Mouse (Mus musculus) kidney, adult 2 months (tissue): ENCODE data around the gene Phka1. TPM values are rescaled to one million over a fixed set of nuclear protein-coding genes. Genes with fewer than 3 reads are reported as not detected.
"Not testable (repeated sequence)": the region's sequence is repeated elsewhere in the genome, so short reads cannot be mapped to it uniquely, and the experiment has no call there.

Source experiments
- DNase-seq: peaks from one replicate; pipeline ENCODE4 v3.0.0; 2021
- H3K27ac ChIP-seq: fragments of 200-500 bp; 2 replicates; pipeline ENCODE4 v1.5.1; 2012; ENCODE audit warnings: low read depth, low read length, control low read depth, inconsistent platforms; ENCODE audit not compliant: insufficient read depth
- H3K27me3 ChIP-seq: fragments of 200-500 bp; replicated peaks from 2 replicates; pipeline ENCODE4 v1.6.1; 2012; ENCODE audit warnings: mild to moderate bottlenecking, moderate library complexity, low read length, inconsistent platforms; ENCODE audit not compliant: control insufficient read depth, insufficient read depth
- H3K36me3 ChIP-seq: fragments of 200-500 bp; 2 replicates; pipeline ENCODE4 v1.6.1; 2012; ENCODE audit warnings: mild to moderate bottlenecking, moderate library complexity, low read length, inconsistent platforms; ENCODE audit not compliant: control insufficient read depth, insufficient read depth
- H3K4me1 ChIP-seq: fragments of 200-500 bp; 2 replicates; pipeline ENCODE4 v1.6.1; 2011; ENCODE audit warnings: low read length; ENCODE audit not compliant: control insufficient read depth, insufficient read depth
- H3K4me3 ChIP-seq: fragments of 200-500 bp; 2 replicates; pipeline ENCODE4 v1.5.1; 2011; ENCODE audit warnings: mild to moderate bottlenecking, low read depth, low read length, control low read depth; ENCODE audit not compliant: insufficient read depth
- CTCF ChIP-seq: fragments of 200-500 bp; conservative IDR thresholded peaks from 2 replicates; pipeline ENCODE4 v1.5.1; 2011; ENCODE audit warnings: low read depth, mild to moderate bottlenecking, control low read depth, low read length, moderate library complexity, mixed read lengths; ENCODE audit not compliant: insufficient read depth, insufficient read length
- POLR2A ChIP-seq: fragments of 200-500 bp; IDR thresholded peaks from one replicate; pipeline ENCODE4 v1.6.1; 2011; ENCODE audit warnings: low read depth, low read length, control low read depth
- WGBS: fragments of 180-500 bp; shearing (Covaris S2); methylation state at CpG from one replicate; pipeline ENCODE4 v1.1.7; 2018; 5-methylcytosine and 5-hydroxymethylcytosine counted together
- polyA plus RNA-seq: library from polyadenylated mRNA; depleted of rRNA; stranded (reverse); fragments of >200 nt; gene quantifications from 2 replicates; pipeline ENCODE4 v1.2.3, GENCODE M21; 2012; rRNA removed

Phka1 gene
- 5.6 and 6.1 TPM in 2 replicates for polyA plus RNA-seq

DNA sequence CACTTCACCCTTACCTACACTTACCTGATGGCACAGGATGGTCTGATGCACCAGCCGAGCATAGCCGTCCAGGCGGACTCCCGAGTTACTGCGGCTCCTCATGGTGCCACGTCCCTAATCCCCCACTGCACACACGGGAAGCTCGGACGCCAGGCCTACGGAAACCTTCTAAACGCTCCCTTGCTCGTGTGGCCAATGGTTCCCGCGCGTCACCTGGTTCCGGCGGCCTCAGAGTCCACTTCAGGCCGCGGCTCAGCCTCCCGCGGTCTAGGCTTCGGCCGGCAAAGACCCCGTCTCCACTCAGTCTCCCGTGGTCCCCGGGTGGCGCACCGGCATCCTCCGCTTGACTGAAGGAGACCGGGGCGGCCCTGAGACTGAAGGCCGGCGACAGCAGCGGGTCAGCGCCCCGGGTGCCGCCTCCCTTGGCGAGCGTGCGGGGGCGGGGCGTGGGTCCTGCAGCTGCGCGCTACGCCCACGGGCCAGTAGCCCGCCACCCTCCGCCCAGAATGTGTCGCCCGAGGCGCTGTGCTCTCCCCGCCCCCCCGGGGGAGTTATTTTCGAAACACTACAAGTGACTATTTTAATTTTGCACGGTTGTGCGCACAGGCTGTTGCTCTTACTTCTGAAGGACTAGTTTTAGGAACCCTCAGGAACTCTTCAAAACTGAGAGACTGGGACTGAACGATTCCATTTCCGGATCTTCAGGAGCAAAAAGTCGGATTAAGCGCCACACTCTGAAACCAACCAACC is at the start of gene Phka1:
TSS of gene Phka1 (minus strand) at position 424 of the 750 bp plus-strand sequence.
- Histone ChIP-seq H3K27me3 (no peaks in the 10 kb centered on the region), H3K27ac (peak within 1 kb of the TSS; percentile 91), H3K4me3 (peak within 1 kb of the TSS; percentile 98), H3K36me3 (no peaks in the 10 kb centered on the region), H3K4me1 (no peaks in the 10 kb centered on the region)
- DNase-seq: peak; percentile 89
- TF ChIP-seq POLR2A (no peak), CTCF (no peak)
- under 1% methylated on average over 44 of the region's 60 CpGs for WGBS

DNA sequence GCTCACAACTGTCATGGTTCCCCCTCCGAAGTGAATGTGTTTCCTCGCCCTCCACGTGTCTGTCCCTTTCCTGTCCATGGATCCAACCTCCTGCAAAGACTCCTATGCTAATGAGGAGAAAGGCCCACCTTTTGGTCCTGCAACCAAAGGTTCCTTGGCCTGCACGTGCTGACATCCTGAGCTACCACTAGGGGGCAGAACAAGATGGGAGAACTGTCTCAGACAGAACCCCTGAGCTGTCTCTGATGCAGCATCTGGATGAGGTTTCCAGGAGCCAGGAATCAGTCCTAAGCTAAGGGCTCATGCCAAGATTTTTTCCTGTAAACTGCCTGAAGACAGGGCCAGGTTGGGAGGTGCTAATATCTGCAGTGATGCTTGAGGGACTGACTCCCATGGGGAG is 45.2 kb upstream of the Phka1 start:
- peak; percentile 30; the same call in 1 of the 2 replicates for TF ChIP-seq CTCF
- H3K4me1 ChIP-seq, H3K4me3 ChIP-seq, H3K27ac ChIP-seq, H3K27me3 ChIP-seq, H3K36me3 ChIP-seq: not testable (repeated sequence)
- peak; percentile 10 for DNase-seq
- 18% methylated on average over 4 of the region's 4 CpGs for WGBS

DNA sequence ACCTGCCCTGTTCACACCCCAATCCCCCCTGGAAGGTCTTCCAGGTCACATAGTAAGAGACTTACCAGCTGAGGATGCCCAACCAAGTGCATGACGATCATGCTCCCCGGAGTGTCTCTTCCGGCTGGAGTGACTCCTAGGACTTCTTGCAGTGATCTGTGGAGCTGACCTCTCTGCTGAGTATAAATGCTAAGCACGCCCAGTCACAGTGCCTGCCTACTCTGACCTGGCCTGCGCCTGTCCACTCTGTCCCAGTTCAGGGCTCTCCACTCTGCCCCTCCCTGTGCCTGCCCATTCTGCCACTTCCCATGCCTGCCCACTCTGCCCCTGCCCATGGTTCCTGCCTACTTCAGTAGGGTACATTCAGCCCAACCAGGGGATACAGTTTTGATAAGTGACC is 42.8 kb upstream of the Phka1 start, which contains the start of gene Gm3880:
TSS of gene Gm3880 (minus strand) at position 101 of the 400 bp plus-strand sequence.
- not testable (repeated sequence) for H3K36me3 ChIP-seq, H3K4me1 ChIP-seq, DNase-seq, H3K27ac ChIP-seq, H3K4me3 ChIP-seq, H3K27me3 ChIP-seq
- 97% methylated on average over 3 of the region's 5 CpGs for WGBS

GRCm38 (mm10) chrX:102684706-102685105 is 40.7 kb upstream of the Phka1 start:
- H3K36me3 ChIP-seq, H3K4me1 ChIP-seq: not testable (repeated sequence)
- 45% methylated on average over 3 of the region's 3 CpGs for WGBS

GRCm38 (mm10) chrX:102666641-102667040 is 22.6 kb upstream of the Phka1 start:
- no peaks in the 10 kb centered on the region for H3K36me3 ChIP-seq
- H3K27me3 ChIP-seq: no peaks in the 10 kb centered on the region
- H3K4me1 ChIP-seq: no peaks in the 10 kb centered on the region
- 82% methylated on average over 2 of the region's 2 CpGs for WGBS
- no peak for TF ChIP-seq POLR2A
- no peak for TF ChIP-seq CTCF
- no peak for DNase-seq
- no peak overlapping the region for H3K4me3 ChIP-seq
- H3K27ac ChIP-seq: no peak overlapping the region

More at GRCm38 (mm10) chrX:102684706-102685105, 40.7 kb upstream of the Phka1 start:
- not testable (repeated sequence) for H3K27me3 ChIP-seq, H3K4me3 ChIP-seq, H3K27ac ChIP-seq, DNase-seq

GRCm38 (mm10) chrX:102660712-102661111 is 16.7 kb upstream of the Phka1 start:
- TF ChIP-seq CTCF (peak; percentile 19; the same call in 1 of the 2 replicates), POLR2A (no peak)
- Histone ChIP-seq H3K36me3 (no peaks in the 10 kb centered on the region), H3K4me1 (no peaks in the 10 kb centered on the region), H3K4me3 (no peak overlapping the region), H3K27ac (no peak overlapping the region), H3K27me3 (no peaks in the 10 kb centered on the region)
- 17% methylated on average over 3 of the region's 3 CpGs for WGBS
- peak; percentile 36 for DNase-seq

DNA sequence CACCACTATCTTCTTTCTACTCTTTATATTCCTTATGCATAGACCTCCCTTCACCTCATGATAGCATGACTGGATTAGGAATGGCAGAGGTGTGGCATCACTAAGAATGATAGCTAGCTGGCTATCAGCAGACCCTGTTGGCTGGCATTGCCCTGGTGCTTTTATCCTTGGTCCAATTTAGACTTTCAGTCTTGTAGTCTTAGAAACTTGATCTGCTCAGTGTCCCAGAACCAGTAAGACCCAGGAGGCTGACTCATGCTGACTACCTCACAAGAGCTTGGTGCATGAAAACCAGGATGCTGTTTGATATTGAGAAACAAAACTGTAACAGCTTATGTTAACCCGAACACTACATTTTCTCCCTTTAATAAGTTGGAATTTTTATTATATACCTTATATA is 1.6 kb upstream of the Phka1 start:
- no peak overlapping the region for H3K4me3 ChIP-seq
- no peaks in the 10 kb centered on the region for H3K4me1 ChIP-seq
- no peaks in the 10 kb centered on the region for H3K36me3 ChIP-seq
- 89% methylated on average over 1 of the region's 1 CpGs for WGBS
- H3K27ac ChIP-seq: no peak overlapping the region
- no peak for DNase-seq
- TF ChIP-seq CTCF: no peak
- no peak for TF ChIP-seq POLR2A
- no peaks in the 10 kb centered on the region for H3K27me3 ChIP-seq
